ENCODE assay signal across 13 mouse cellular contexts in genomic region chr16:14265203-14265920, GRCm38 (mm10). TPM values are rescaled to one million over a fixed set of nuclear protein-coding genes. Genes with fewer than 3 reads are reported as not detected.
DNase-seq lines count a peak whose midpoint lies in the region; ATAC-seq and TF ChIP-seq lines count a peak whose summit lies in the region.
"Had no signal": no experiment of that assay in that cellular context is flagged by ENCODE, and none has a peak within 500 bp of the region (broad histone marks: within the 10 kb centered on the region; RNA-seq: fewer than 3 reads in every experiment).

No protein-coding gene starts in this region.

- H3K36me3 ChIP-seq in lung, embryonic 15.5 days = no peaks in the 10 kb centered on the region
- H3K36me3 ChIP-seq: embryonic facial prominence, embryonic 15.5 days; intestine, embryonic 15.5 days had no signal

- DNase-seq in gastrocnemius, adult 2 months = no peak
- DNase-seq in gastrocnemius, postnatal 4 days (ENCODE audit: low spot score in 2 of 2) = no peak
- DNase-seq in lung, postnatal 14 days = no peak
- peak; percentile 69 for DNase-seq in brain, embryonic 14.5 days (ENCODE audit: low read depth)
- DNase-seq in urinary bladder, adult 2 months (ENCODE audit: low spot score) = no peak
- no peak for DNase-seq in retina, embryonic 14.5 days (ENCODE audit: low spot score)
- DNase-seq: cerebellum, adult 9-11 months; layer of hippocampus, adult 9-11 months; right cerebral cortex, adult 18-20 months had no signal

- peak overlapping the region; percentile 12 for H3K27ac ChIP-seq in gastrocnemius, adult 2 months
- peak overlapping the region; percentile 1; the same call in 1 of the 2 replicates for H3K27ac ChIP-seq in lung, embryonic 15.5 days
- H3K27ac ChIP-seq: embryonic facial prominence, embryonic 15.5 days; intestine, embryonic 15.5 days had no signal

- no peak overlapping the region for H3K9ac ChIP-seq in lung, embryonic 15.5 days
- H3K9ac ChIP-seq: embryonic facial prominence, embryonic 15.5 days; intestine, embryonic 15.5 days had no signal

- no peaks in the 10 kb centered on the region for H3K27me3 ChIP-seq in lung, embryonic 15.5 days
- H3K27me3 ChIP-seq: embryonic facial prominence, embryonic 15.5 days; intestine, embryonic 15.5 days had no signal

- ATAC-seq in lung, embryonic 15.5 days (ENCODE audit: borderline replicate concordance, extremely low read depth, low FRiP score, low TSS enrichment) = no peak
- ATAC-seq in megakaryocyte progenitor cell, adult 5-6 weeks (replicated peaks; ENCODE audit: poor library complexity) = peak; percentile 31; the same call in 1 of the 2 replicates
- ATAC-seq: intestine, embryonic 15.5 days had no signal

- no peaks in the 10 kb centered on the region for H3K9me3 ChIP-seq in lung, embryonic 15.5 days
- H3K9me3 ChIP-seq: embryonic facial prominence, embryonic 15.5 days; intestine, embryonic 15.5 days had no signal

- WGBS in lung, embryonic 15.5 days = 13% methylated on average over 4 of the region's 4 CpGs

- intact Hi-C loops in gastrocnemius, adult 2 months (cut with DNase I) = no loop called here

- 0 out of 2 replicates have a peak, but pooled peaks cover 10% of the 10 kb centered on the region for H3K4me1 ChIP-seq in lung, embryonic 15.5 days
- H3K4me1 ChIP-seq: embryonic facial prominence, embryonic 15.5 days; intestine, embryonic 15.5 days had no signal

- H3K4me2 ChIP-seq in lung, embryonic 15.5 days = no peak overlapping the region
- H3K4me2 ChIP-seq: embryonic facial prominence, embryonic 15.5 days; intestine, embryonic 15.5 days had no signal

- no peak for TF ChIP-seq POLR2A in brain, embryonic 14.5 days (IDR thresholded peaks at IDR 0.05; ENCODE audit: borderline replicate concordance, extremely low read depth, insufficient read depth, insufficient read length, poor library complexity, severe bottlenecking)

- TF ChIP-seq CTCF in gastrocnemius, adult 2 months (IDR thresholded peaks at IDR 0.05) = no peak
- TF ChIP-seq CTCF in brain, embryonic 14.5 days (IDR thresholded peaks at IDR 0.05; ENCODE audit: borderline replicate concordance, extremely low read depth, insufficient read depth, insufficient read length) = no peak

- no peak overlapping the region for H3K4me3 ChIP-seq in gastrocnemius, adult 2 months
- no peak overlapping the region for H3K4me3 ChIP-seq in lung, embryonic 15.5 days
- H3K4me3 ChIP-seq: embryonic facial prominence, embryonic 15.5 days; intestine, embryonic 15.5 days had no signal

RNA-seq across cellular contexts. Expression of gene Myh11, which starts 25.8 kb away (rescaled TPM):
- total RNA-seq in gastrocnemius, adult 2 months (2021) = 10 to 100 TPM; 19.1 to 20.1 TPM
- total RNA-seq in gastrocnemius, postnatal 4 days (2021) = 10 to 100 TPM; 20.9 to 30.4 TPM
- polyA plus RNA-seq in lung, embryonic 15.5 days (2015; fragmentation: Nextera tagmentation; extraction: Ambion mirVana) = 63.0 and 66.7 TPM in 2 replicates
- 0.25 and 0.74 TPM in 2 replicates for polyA plus RNA-seq in brain, embryonic 14.5 days (2012; rRNA removed)
- not detected in 2 replicates for total RNA-seq in megakaryocyte progenitor cell, adult 5-6 weeks (2015)
- total RNA-seq in megakaryocyte progenitor cell, adult 5-6 weeks (2017) = 0.04 and 0.07 TPM in 2 replicates
- polyA plus RNA-seq in urinary bladder, adult 2 months (2012; rRNA removed) = 1,679 and 3,228 TPM in 2 replicates

RNA-seq across cellular contexts. Expression of gene Fopnl, which starts 51.8 kb away (rescaled TPM):
- 10 to 100 TPM; 65.5 to 73.3 TPM for total RNA-seq in gastrocnemius, adult 2 months (2021)
- total RNA-seq in gastrocnemius, postnatal 4 days (2021) = 10 to 100 TPM; 59.5 to 60.6 TPM
- 154 and 164 TPM in 2 replicates for polyA plus RNA-seq in lung, embryonic 15.5 days (2015; fragmentation: Nextera tagmentation; extraction: Ambion mirVana)
- 83.0 and 95.1 TPM in 2 replicates for polyA plus RNA-seq in brain, embryonic 14.5 days (2012; rRNA removed)
- total RNA-seq in megakaryocyte progenitor cell, adult 5-6 weeks (2015) = 65.4 and 85.3 TPM in 2 replicates
- total RNA-seq in megakaryocyte progenitor cell, adult 5-6 weeks (2017) = 33.9 and 35.0 TPM in 2 replicates
- polyA plus RNA-seq in urinary bladder, adult 2 months (2012; rRNA removed) = 51.7 and 59.6 TPM in 2 replicates

Comparison
In these comparisons a context has a peak if more than half of its experiments do, and no peak if none do; other contexts are left out.
1. RNA of gene Myh11, which starts 25.8 kb away (total RNA-seq): 20.9 to 30.4 TPM in gastrocnemius, postnatal 4 days and 19.1 to 20.1 TPM in gastrocnemius, adult 2 months; 0.04 to 0.07 TPM in megakaryocyte progenitor cell, adult 5-6 weeks; every median in the first group is over 10 times any median in the second.